Mouse (Mus musculus) E14TG2a.4 (cell line): ENCODE results near the gene Slc9a8.

Source experiments
- CTCF ChIP-seq: conservative IDR thresholded peaks from 2 replicates; pipeline ENCODE4 v1.5.1; 2014; ENCODE audit warnings: low read length
- NANOG ChIP-seq: IDR thresholded peaks from 2 replicates; pipeline ENCODE4 v1.6.1; 2014; ENCODE audit warnings: borderline replicate concordance, low read length, mixed read lengths

GRCm38 (mm10) chr2:167399646-167400045 is 21.9 kb upstream of the Slc9a8 start:
- TF ChIP-seq CTCF (no peak), NANOG (no peak)
